Mouse (Mus musculus) regulatory T cell (primary cell): Measurements from ENCODE around the gene Gm21987.

Source experiments
- in situ Hi-C: fragments of 300-600 bp; cut with MboI, MseI; formaldehyde crosslinking; loops from one replicate; pipeline ENCODE4 v1.15.1; 2025; ENCODE audit warnings: high pct_unique_total_duplicates

Gene Gm21987

GRCm38 (mm10) chr16:38370633-38371374 lies 24.0 kb downstream of the Gm21987 start:
- in situ Hi-C loops: no loop called here

DNA sequence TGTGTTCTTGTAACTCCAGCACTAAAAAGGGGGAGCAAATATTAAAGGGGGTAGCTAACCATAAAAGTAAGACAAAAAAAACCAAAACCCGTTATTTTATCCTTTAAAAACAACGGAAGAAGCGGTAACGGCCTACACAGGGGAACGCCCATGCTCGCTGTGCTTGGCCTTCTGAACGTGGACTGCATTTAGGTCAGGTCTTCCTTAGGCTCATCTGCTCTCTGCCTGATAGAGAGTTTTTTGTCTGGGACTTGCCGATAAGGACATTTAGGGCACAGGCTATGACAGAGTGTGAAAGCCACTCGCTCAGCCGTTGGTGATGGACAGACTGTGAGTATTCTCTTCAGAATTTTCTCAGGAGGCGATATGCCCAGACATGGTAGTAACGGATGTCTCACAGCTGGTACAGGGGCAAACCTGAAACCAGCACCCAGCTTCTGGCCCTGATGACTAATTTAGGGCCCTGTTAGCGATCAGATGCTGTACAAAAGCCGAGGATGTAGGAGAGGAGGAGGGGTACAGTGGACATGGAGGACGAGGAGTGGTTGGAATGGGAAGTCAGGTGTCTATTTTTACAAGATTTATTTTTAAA lies 25.0 kb downstream of the Gm21987 start:
- in situ Hi-C loops: no loop called here

DNA sequence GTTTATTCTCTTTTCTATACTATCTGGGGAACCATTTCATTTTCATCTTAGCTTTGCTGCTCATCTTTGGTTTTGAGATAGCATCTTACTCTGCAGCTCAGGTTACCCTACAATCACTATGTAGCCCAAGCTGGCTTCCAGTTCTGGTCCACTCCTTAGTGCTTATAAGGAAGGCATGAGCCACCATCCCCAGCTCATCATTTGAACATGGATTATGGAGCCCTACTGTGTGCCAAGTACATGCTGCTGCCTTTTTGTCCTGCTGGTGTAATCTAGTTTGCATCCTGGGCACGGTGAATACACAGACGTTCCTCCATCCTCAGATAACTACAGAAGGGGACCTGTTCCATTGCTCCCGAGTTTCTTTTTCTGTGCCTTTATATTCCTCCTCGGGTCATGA lies 26.0 kb downstream of the Gm21987 start:
- in situ Hi-C loops: no loop called here

DNA sequence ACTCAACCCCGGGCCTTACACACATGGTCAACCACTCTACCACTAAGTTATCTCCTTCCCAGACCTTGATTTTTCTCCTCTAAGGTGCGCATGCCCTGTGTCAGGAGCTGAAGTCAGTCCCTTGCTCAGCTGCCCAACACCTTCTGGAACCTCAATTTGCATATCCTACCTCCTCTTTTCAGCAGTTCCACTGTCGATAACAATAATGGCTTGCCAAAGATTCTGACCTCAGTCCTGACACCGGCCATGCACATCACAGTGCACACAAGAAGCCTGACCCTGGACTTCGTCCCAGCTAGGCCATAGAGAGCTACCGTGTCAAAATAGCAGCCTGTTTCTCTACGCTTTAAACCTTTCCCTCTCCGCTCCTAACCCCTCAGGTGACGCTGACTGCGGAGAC lies 26.6 kb downstream of the Gm21987 start:
- in situ Hi-C loops: no loop called here

DNA sequence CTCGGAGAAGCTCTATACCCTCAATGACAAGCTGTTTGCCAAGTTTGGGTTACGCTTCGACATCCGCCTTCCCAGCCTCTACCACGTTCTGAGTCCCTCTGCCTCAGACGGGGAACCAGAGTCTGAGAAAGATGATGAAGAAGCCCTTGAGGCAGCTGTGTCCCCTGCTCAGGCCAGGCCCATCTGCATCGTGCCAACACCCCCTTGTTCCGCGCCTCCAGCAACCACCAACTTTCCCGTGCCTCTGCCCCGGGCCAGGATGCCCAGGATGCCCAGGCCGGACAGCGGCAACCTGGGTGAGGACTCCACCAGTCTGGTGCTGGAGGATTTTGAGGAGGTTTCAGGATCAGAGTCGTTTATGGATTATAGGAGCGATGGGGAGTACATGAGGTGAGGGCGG lies 27.1 kb downstream of the Gm21987 start:
- in situ Hi-C loops: no loop called here

- in situ Hi-C loops: no loop called here
These were observed 27.7 kb downstream of the Gm21987 start for GRCm38 (mm10) chr16:38374379-38375140.

GRCm38 (mm10) chr16:38375182-38375581 lies 28.3 kb downstream of the Gm21987 start:
- in situ Hi-C loops: no loop called here

DNA sequence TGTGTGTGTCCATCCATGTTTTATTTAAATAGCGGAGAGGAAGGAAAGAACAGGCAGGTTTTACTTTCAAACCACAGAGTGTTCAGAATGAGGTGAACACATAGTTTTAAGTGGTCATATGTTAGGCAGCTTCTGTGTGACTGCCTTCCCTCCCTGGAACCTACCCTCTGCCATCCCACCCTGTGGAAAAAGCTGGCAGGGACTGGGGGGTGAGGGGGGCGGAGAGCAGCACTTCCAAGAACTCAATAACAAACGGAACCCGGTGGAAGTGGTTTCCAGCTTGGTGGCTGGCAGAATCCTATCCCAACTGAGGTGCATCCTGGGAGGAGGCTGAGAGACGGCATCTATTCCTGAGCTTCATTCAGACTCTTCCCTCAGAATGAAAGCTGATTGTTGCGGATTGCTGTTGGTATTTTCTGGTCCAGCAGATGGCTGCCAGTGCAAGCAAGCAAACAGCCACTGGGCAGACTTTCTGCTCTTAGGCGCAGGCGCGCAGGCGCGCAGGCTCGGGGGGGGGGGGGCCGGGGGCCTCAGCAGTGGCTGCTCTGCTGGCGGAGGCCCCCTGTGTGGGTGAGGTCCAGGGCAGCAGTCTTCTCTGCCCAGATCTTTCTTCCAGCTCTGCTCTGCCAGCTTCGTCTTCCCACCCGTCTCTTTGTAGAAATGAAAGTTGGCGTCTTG lies 29.5 kb downstream of the Gm21987 start:
- in situ Hi-C loops: no loop called here

DNA sequence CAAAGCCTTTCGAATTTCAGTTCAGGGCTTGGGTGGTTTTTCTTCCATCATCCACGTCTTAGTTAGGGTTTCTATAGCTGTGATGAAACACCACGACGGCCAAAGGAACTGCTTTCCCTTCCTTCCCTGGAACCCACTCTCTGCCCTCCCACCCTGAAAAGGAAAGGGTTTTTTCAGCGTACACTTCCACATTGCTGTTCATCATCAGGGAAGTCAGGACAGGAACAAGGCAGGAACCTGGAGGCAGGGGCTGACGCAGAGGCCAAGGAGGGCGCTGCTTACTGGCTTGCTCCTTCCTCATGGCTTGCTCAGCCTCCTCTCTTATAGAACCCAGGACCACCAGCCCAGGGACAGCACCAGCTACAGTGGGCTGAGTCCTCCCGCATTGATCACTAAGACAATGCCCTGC lies 30.0 kb downstream of the Gm21987 start:
- in situ Hi-C loops: no loop called here

DNA sequence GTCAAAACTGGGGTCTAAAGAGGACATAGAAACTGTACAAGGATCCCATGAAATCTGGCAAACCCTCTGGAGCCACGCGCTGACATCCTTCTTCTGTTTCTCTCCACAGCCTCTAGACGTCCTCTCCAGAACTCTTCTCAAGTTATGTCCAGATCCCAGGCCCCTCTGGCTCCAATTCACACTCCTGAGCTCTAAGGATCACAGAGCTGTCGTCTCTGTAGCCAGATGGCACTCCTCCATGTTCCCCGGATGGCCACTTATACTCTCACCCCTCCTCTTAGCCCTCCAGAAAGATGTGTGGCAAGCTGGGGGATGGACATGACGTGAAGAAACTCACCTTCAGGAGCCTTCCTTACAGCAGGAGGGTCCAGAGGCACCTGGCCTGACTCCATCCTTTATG lies 30.7 kb downstream of the Gm21987 start:
- in situ Hi-C loops: no loop called here

DNA sequence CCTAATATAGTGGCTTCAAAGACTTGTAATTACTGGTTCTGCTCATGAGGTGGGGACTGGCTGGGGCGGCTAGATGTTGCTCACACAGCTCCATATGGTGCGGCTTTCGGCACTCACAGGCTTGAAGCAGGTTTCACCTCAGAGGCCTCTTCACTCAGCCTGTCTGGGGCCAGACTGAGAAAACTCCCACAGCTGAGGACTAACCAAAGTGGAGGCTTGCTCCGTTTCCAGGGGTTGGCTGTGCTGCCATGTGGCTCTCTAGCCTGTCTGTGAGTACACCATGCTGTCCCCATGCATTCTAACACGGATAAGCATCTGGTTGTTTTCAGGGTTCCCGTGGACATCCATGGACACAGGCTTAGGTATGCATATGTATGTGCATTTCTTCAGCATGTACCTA lies 31.8 kb downstream of the Gm21987 start:
- in situ Hi-C loops: no loop called here

GRCm38 (mm10) chr16:38379088-38379487 lies 32.2 kb downstream of the Gm21987 start:
- in situ Hi-C loops: no loop called here

GRCm38 (mm10) chr16:38379493-38379892 lies 32.7 kb downstream of the Gm21987 start:
- in situ Hi-C loops: no loop called here

GRCm38 (mm10) chr16:38379926-38380325 lies 33.1 kb downstream of the Gm21987 start:
- in situ Hi-C loops: no loop called here

DNA sequence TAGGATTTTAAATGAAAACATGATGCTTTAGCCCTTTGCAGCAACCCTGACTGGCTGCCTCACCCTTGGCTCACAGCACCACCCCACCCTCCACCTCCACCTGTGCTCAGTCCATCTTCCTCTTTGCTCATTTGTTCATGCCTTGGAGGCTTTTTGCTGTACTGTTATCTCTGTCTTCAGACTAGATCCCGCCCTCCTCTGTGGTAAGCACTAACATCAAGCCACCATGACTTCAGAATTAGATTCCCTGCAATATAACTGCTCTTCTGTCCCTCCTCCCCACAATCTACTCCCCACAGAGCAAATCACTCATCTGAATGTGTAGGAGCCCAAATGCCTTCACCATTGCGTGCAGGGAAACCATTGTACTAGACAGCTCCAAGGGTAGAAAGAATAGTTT lies 36.8 kb downstream of the Gm21987 start:
- in situ Hi-C loops: no loop called here

DNA sequence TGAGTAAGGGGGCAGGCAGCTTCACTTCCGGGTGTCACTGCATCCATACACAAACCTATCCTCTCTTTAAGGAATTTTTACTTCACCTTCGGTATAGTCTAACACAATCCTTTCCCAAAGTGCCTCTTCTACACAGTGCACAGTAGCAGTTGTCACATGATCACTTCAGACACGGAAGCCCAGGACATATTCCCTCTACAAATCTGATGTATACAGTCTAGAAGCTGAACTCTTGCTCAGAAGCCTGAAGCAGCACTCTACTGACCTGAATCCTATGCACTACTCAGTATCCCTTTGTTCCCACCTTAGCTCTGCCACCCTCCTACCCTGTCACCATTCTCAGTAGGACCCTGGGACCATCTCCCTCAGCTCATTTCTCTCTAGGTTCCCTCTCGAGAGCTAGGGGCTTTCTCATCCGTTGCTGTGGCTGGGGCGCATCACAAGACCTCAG lies 38.4 kb downstream of the Gm21987 start:
- in situ Hi-C loops: no loop called here

GRCm38 (mm10) chr16:38385700-38386099 lies 38.9 kb downstream of the Gm21987 start:
- in situ Hi-C loops: no loop called here

GRCm38 (mm10) chr16:38387389-38387788 lies 40.5 kb downstream of the Gm21987 start:
- in situ Hi-C loops: no loop called here

GRCm38 (mm10) chr16:38388757-38389156 lies 41.9 kb downstream of the Gm21987 start:
- in situ Hi-C loops: no loop called here

- in situ Hi-C loops: no loop called here
These were observed 42.5 kb downstream of the Gm21987 start for GRCm38 (mm10) chr16:38389284-38389893.

- in situ Hi-C loops: no loop called here
These were observed 43.5 kb downstream of the Gm21987 start for GRCm38 (mm10) chr16:38390322-38390721.
